Mouse (Mus musculus) kidney, adult 11 months (tissue): Measurements from ENCODE around the gene Il10ra.

Experiments
- DNase-seq: peaks from one replicate; pipeline ENCODE4 v3.0.0; 2022

The Il10ra gene

DNA sequence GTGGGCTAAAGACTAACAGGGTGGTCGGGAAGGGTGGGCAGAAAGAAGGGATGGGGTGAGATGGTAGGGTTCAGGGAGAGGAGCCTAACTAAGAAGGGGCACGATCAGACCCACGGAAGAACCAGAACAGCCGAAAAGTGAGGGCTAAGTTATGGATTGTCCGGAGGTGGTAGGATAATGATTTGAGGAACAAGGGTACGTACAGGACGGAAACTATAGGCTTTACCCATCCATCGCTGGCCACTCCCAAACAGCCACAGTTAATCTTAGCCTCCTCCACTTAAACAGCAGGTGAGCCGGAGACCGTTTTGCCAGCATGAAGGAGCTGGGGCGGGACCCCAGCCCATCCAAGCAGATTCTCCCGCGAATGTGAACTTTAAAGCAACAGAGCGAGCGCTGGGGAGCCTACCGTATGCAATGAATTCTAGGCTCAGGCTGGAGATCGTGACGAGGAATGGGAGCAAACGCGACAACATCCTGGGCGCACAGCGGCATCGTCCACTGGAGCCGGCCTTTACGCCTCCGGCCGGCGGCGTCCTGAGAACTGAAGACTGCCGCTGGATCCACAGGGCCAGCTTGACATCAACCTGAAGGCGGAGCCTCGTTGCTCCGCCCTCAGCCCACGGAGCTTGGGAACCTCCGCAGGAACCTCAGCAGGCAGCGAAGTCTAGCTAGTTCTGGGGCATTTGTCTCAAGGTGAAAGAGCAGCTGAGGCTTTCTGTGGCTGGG, at the start of gene Il10ra:
Gene Il10ra (minus strand): TSS at position 553 of the 729 bp plus-strand sequence.
- DNase-seq: peak; percentile 47

DNA sequence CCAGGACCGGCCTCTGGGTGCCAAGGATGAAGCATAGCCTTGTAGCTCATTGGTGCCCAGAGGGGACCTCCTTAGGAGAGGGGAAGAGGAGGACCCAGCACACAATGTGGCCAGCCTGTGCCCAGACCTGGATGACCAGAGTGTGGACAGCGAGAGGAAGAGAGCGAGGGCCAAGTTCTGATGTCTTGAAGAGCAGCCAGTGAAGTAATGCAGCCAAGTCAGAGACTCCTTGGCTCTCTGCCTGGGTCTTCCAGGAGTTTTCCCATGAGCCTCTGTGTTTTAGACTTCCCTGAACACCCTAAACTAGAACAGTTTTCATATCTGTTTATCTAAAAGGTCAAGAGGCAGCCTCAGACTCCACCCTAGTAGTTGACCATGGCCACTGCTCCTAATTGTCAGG, 48.7 kb upstream of the Il10ra start:
- no peak for DNase-seq

DNA sequence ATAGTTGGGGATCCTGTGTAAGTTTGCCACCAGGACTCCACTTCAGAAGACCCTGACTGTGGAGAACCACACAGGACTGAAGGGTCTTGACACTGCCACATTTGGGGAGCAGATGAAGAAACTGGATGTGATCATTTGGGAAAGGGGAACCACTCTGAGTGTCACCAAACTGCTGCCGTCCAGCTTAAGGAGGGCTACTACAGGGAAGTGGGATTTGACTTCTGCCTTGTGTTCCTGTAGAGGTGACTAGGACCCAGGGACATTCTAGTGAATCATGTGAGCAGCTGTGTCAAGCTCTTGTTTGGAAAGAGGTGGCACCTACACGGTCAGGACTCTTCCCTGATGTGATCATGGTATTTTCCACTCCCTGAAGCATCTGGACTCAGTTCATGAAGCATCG, 45.0 kb upstream of the Il10ra start:
- no peak for DNase-seq

DNA sequence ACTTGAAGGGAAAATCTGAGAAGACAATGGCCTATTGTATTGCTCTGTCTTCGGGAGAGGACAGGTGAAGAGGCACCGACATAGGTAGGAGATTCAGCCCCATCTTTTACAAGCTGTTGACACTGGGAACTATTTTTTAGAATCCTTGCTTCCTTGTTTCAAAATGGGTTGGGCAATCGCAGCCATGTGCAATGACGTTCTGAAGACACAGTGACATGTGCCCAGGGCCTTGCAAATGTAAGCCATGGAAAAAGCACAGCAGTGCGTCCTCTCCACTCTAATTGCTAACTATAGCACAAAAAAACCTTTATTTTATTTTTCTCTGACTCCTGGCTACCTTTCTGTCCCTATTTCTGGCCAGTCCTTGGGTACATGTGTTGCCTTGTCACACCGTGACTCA, 42.9 kb upstream of the Il10ra start:
- no peak for DNase-seq

DNA sequence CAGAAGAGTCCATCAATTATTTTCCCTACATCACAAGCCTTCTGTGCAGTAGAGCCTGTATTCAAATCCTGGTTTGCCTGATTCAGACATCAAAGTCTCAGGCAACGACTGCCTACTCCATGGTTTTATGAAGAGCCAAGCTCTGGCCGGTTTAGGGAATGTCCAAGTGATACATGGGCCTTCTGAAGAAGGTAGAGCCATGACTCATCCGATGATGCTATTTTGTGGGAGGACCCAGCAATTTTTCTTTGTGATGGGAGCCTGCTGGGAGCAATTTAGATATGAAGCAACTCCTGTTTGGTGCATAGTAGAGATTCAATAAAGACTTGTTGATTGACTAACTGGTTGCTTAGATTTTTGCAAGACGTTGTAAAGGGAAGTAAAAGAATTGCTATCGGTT, 39.6 kb upstream of the Il10ra start:
- no peak for DNase-seq

DNA sequence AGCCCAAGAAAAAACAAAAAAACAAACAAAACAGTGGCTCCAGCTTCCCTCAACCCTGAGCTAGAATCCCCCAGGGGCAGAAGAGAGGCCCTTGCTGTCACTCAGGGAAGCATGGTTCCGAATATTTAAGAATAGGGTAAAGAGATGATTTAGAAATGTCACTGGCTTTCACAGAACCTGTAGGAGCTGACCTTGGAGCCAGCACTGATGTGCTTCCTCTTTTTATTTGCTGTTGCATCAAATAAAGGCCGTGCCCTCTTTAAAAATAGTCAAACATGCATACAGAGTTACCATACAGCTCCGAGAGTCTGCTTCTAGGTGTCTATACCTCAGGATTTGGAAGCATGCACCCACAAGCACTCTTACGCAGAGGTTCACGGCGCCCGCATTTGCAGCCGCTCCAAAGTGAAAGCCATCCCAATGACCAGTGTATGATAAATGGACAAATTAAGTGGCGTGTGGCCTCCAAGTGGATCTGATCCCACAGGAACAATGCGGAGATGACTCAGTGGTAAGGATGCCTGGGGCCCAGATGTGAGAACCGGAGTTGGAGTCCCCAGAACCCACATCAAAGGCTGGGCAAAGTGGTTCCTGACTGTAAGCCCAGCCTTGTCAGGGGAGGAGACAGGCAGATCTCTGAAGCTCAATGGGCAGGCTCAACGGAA, 37.9 kb upstream of the Il10ra start:
- DNase-seq: no peak

DNA sequence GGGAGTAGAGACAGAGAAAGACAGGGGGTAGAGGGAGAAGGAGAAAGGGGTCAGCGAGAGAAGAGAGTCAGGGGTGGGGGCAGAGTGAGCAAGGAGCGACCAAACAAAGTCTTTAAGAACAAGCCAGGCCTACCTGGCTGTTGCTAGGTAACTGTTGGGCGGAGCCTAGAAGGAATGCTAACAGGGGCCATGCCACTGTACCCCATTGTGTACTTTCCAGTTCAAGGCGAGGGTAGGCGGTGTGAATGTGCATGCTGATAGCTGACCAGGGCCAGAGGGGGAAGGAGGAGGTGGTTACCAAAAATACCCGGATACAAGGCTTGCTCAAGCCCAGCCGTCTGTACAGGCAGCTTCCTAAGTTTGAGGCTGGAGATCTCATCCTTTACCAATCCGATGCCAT, 32.8 kb upstream of the Il10ra start:
- no peak for DNase-seq

DNA sequence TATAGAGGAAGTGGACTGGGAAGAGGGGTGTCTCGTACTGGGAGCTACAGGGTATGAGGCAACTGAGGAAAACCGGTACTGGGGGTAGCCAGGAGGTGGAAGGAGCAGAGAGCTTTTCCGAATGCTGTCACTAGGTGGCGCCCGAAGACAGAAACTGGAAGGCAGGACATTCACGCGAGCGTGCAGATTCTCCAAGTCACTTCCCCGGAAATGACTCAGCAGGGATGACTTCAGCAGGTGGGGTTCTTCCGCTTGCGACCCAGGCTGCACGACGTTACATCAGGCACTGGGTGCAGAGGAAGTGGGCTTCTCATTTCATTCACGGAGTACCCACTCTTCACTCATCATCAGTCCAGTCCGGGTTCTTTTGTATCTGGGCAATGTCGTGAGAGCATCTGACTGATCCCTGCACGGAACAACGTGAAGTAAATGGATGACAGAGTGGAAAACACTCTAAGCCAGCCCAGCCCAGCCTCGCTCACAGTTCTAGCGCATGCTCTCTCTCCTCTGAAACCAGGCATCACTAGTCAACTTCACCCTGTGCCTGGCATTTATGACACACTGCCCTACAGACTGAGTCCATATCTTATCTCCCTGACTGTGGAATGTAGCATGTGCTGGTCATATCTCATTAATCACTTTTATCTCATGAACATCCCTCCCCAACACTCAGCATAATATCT, 31.6 kb upstream of the Il10ra start:
- peak; percentile 89 for DNase-seq

DNA sequence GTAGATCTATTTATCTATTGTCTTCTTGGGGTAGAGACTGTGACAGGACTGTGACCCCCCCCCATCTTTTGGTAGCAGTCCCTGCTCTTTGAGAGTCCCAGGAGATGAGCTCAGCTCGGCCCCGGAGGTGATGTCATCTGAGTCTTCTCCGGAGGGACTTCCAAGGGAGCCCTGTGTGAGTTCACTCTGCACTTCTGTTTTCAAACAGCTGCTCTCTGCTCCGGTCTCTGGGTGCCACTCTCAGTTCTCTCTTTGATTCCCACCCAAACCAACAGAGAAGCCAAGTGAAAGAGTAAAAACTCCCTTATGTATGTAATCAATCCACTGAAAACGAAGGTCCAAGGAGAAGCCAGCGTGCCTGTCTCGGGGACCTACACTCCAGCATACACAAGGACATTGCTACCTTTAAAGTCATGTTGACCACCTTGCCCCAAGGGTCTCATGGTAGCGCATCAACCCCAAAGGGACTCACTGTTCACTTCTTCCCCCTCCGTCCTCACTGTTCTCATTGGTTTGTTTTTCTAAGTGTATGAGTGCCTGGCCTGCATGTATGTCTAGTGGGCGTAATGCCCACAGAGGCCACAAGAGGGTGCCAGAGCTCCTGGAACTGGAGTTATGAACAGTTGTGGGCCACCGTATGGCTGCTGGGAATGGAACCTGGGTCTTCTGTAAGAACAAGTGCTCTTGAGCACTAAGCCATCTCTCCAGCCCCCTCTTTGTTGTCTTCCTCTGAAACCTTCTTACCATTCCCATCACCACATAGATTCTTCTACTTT, 30.5 kb upstream of the Il10ra start:
- DNase-seq: no peak

DNA sequence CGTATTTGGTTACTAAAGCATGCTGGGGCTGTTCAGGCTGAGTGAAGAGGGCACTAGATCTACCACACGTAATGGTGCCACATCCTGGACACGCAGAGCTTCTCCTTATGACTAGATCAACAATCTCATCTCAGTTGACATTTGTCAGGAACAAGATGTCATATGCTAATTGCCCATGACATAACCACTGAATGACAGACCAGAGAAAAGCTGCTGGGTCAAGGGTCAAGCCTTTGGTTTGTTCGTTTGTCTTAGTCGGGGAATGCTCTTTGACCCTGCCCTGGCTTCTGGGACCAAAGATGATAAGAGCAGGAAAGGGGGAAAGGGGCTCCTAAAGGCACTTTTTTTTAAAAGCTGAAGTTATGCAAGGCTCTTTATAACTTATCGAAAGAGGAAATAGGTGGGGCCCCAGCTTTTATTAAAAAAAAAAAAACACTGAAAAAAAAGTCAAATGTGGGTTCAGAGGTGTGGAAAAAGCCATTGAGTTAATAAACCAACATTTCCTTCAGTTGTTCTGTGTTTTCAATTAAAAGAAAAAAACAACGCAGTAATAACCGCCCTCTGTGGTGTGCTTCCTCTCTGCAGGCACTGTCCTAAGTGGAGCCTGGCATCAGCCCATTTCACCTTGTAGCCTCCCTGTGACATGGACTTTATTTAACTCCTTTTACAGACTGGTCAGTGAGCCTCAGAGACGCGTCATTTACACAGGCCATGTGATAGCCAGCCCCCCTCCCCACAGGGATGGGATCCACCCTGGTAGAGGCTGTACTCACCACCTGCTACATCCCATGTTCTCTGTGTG, 25.5 kb upstream of the Il10ra start:
- no peak for DNase-seq

DNA sequence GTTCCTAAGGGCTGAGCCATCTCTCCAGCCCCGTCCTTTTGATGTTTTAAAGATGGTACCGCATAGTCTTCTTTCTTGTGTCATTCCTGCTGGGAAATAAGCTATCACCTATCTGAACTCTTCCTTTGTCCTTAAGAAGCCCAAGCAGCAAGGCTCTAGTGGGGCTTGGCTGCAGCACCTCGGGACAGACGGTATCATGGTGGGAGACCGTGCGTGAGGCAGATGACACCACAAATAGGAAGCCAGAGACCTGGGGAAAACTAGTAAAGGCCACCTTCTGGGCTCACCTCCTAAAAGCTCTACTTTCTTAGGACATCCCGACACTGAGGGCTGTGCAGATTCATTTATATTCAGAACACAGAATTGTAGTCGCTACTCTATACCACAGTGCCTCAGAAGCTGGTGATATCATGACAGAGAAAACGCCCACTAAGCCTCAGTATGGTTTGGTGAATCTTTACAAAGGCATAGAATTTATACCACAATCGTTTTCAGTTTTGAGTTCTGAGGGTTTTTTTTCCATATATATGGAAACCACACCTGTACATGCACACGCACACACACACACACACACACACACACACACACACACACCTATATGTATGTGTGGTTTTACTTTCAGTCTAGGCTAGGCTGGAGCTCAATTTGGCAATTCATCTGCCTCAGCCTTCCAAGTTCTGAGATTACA, 22.7 kb upstream of the Il10ra start:
- DNase-seq: no peak

DNA sequence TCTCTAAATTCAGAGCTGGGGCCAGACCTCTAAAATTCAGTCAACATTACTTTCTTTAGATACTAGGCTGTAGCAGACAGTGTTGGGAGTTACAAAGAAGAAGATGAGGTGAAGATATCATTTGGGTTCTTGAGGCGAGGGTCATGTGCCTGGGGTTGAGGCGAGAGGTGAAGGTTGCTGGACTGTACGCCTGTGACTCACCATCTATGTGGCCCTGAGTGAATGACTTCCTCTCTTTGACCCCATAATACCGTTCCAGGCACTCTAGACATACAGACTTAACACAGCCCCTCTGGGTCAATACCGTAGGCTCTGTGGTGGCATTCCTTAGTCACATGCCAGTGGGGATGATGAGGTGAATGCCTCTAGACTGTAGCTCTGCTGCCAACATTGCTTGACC, 13.5 kb upstream of the Il10ra start:
- no peak for DNase-seq

DNA sequence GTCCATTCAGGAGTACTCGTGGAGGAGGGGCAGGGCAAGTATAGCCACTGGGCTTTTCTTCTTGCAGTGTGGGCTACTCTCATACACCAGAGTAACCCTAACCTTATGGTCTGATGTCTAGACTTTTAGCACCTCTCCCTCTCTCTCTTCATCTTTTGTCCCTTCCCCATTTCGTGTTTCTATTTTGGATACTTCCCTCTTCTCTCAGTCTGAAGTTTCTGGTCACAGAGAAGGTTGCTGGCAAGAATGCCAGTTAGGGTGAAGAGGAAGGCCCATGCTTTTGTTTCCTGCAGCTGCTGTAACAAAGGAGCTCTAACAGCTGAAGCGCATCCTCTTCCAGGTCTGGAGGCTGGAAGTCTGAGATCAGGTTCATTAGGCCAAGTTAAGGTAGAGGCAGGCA, 11.9 kb upstream of the Il10ra start:
- DNase-seq: no peak

DNA sequence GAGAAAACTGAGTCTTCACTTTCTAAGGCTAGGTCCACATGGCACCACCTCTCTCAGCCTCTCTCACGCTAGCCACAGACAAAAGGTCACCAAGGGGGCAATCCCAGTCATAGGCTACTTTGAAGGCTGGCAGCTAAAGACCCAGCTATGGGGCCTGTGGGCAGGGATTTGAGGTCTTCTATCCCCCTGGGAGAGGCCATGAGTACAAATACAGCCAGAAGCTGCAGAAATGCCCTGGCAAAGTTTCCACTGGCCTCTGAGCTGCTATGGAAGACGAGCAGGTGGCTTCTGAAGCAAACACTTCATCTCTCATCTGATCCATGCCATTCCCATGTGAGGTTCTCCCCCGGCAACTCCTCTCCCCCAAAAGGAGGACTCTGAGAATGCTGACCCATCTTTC, 11.1 kb upstream of the Il10ra start:
- DNase-seq: no peak

DNA sequence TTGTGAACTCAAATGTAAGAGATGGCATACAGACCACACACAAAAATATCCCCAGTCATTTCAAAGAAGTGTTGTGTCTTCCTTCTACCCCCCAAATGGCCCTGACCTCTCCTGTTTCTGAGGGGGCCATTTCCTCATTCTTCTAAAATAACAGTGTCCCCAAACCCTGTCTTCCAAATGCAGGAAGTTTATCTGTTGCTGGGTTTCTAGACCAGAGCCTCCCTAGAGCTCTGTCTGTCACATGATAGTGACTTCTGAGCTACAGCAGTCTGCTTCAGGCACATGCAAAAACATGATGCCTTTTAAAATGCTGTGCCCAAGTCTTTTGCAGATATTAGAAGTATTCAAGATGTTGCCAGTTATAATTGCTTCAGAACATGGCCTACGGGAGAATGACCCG, 5.7 kb upstream of the Il10ra start:
- DNase-seq: no peak

DNA sequence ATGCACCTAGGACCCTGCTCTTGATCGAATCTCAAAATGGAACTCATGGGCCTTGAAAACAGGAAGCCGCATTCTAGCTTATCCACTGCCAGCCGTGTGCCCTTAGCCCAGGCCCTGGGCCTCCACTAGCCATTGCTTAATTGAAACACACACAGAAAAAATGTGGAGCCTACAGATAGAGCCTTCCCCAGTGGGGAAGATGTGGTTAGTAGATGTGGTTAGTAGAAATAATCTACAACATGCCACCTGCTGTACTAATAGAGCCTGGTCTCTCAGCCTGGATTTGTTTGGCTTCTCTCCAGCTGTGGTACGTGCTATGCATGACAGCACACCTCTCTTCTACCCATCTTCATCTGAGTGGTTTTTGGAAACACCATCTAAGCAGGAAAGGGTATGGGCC, 5.3 kb upstream of the Il10ra start:
- no peak for DNase-seq

DNA sequence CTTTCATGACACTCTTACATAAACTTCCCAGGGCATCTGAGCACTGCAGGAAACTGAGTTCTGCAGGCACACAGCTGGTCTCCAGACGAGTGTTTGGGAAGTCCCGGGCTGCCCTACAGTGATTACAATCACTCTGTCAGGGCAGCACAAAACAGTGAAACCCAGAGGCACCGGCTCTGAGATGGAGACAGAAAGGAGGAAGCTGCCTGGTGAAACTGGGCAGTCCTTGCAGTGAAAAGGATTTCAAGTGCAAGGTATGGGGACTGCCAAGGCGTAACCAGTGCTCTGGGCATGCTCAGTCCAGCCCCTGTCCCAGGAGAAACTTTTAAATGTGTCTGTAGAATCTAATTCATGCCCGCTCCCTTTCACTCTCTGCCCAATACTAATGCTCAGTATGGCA, 3.3 kb upstream of the Il10ra start:
- DNase-seq: no peak

DNA sequence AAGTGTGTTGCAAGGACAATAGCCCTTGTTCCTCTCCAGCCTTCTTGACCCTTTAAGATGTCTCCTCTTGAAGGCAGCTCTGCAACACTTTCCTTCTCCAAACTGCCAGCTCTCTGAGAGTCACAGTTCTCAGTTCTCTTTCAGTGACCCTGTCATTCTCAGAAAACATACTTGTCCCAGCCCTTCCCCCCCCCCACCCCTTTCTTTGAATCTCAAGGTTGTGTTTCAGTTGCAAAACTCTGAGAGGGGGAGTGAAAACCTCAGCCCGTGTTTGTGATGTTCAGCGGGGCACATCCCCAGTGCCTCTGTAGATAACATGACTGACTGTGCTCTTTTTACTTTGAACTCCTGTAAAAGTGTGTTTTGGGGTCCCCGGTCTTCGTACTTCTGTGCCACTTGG, 870 bp downstream of the Il10ra start:
- DNase-seq: no peak

DNA sequence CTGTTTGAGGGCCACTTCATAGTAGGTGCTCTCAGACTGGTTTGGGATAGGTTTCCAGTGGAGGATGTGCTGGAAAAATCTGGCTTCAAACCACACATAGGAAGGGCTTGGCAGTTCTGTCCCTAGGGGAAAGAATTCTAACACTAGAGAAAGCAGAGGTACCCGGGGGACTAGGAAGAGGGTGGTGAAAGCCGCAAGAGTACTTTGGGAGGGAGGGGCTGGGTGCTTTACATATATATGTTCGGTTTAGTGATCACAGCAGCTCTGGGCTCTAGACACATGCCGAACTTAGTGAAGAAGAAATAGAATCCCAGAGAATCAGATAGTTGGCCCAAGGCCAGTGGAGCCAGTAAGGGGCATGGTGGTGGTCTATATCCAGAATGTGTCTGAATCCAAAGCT, 1.9 kb downstream of the Il10ra start:
- no peak for DNase-seq

DNA sequence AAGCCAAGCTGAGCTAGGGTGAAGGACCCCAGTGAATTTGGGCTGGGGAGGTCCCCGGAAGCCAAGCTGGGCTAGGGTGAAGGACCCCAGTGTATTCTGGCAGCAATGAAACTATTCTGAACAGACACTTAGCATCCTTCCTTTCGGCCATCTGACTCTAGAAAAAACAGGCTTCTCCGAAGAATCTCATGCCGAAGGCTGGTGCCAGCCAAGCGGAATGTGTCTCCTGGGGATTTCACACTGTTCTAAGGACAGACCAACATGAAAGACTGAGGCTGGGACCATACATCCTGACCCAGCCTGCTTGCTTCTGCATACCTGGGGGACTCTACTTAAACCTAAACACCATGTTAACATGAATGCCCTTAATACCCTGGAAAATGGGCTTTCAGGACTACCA, 7.1 kb downstream of the Il10ra start:
- no peak for DNase-seq

DNA sequence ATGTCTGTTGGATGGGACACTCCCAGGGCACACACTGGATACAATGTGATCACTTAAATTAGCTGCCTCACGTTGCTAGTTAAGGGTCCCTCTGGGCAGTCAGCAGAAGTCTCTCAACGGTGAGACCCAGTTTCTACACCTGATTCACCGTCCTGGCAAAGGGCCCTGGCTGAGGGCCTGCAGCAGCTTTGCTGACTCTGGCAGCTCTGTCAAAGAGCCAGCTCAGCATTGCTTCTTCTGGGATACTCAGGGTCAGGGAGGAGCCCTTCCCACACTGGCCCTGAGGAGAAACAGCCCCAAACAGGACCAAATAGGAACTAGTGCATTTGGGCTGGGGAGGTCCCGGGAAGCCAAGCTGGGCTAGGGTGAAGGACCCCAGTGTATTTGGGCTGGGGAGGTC, 7.5 kb downstream of the Il10ra start:
- peak; percentile 66 for DNase-seq

DNA sequence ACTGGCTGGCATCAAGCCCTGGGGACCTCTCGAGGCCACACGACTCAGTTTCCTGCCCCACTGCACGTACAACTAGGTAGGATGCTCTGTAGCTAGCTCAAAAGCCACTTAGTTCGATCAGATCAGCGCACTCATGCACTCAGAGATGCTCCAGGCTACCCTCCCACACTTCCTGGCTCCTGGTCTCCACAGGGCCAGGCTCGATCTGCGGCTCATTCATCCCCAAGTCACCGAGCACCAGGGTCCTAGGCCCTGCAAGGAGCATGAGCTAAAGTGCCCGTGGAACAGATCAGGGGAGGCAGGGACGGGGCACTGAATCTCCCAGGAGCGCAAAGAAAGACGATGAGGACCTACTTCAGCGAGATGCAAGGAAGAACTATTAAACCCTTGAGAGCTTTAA, 9.9 kb downstream of the Il10ra start:
- no peak for DNase-seq
